Mouse (Mus musculus) liver, embryonic 14 days (tissue): Measurements from ENCODE around the gene Ifnl3. TPM values are rescaled to one million over a fixed set of nuclear protein-coding genes. Genes with fewer than 3 reads are reported as not detected.

Experiments
- polyA plus RNA-seq: library from polyadenylated mRNA; depleted of rRNA; stranded (reverse); fragments of >200 nt; gene quantifications from 2 replicates; pipeline ENCODE4 v1.2.3, GENCODE M21; 2012; rRNA removed

The Ifnl3 gene
- not detected in 2 replicates for polyA plus RNA-seq

GRCm38 (mm10) chr7:28522536-28522935, at the start of gene Ifnl3:
Ifnl3 (plus strand) TSS chr7:28522836.

GRCm38 (mm10) chr7:28510405-28510974, 12.1 kb upstream of the Ifnl3 start, which contains the start of gene Ifnl2:
Ifnl2 (minus strand) TSS chr7:28510455.

GRCm38 (mm10) chr7:28540526-28540925, 17.9 kb downstream of the Ifnl3 start, which contains the start of gene Sycn:
Sycn (plus strand) TSS chr7:28540885.

GRCm38 (mm10) chr7:28547154-28547553, 24.5 kb downstream of the Ifnl3 start, which contains the start of gene Nccrp1:
Nccrp1 (minus strand) TSS chr7:28547254.

Other genes with a start within 250 kb of the Ifnl3 start
- 1.6 and 1.8 TPM in 2 replicates for gene Eid2b, start 245.1 kb upstream of the Ifnl3 start, polyA plus RNA-seq
- not detected in 2 replicates for gene Selenov, start 231.7 kb upstream of the Ifnl3 start, polyA plus RNA-seq
- 0.02 and 0.06 TPM in 2 replicates for gene Dll3, start 220.6 kb upstream of the Ifnl3 start, polyA plus RNA-seq
- 44.7 and 49.9 TPM in 2 replicates for gene Timm50, start 210.8 kb upstream of the Ifnl3 start, polyA plus RNA-seq
- gene Supt5, start 184.1 kb upstream of the Ifnl3 start, polyA plus RNA-seq, result 28.8 and 30.6 TPM in 2 replicates
- 1,090 and 1,213 TPM in 2 replicates for gene Rps16, start 172.2 kb upstream of the Ifnl3 start, polyA plus RNA-seq
- gene Plekhg2, start 150.2 kb upstream of the Ifnl3 start, polyA plus RNA-seq, result 2.6 and 3.3 TPM in 2 replicates
- gene Zfp36, start 142.6 kb upstream of the Ifnl3 start, polyA plus RNA-seq, result 3.9 and 4.4 TPM in 2 replicates
- 18.2 and 20.2 TPM in 2 replicates for gene Med29, start 130.1 kb upstream of the Ifnl3 start, polyA plus RNA-seq
- 42.3 and 55.3 TPM in 2 replicates for gene Paf1, start 129.9 kb upstream of the Ifnl3 start, polyA plus RNA-seq
- gene Gmfg, start 85.4 kb upstream of the Ifnl3 start, polyA plus RNA-seq, result 23.6 and 26.2 TPM in 2 replicates
- gene Lrfn1, start 70.9 kb upstream of the Ifnl3 start, polyA plus RNA-seq, result 0.38 and 0.40 TPM in 2 replicates
- gene Ifnl2, start 12.4 kb upstream of the Ifnl3 start, polyA plus RNA-seq, result not detected in 2 replicates
- gene Sycn, start 18.0 kb downstream of the Ifnl3 start, polyA plus RNA-seq, result 0.09 and 0.10 TPM in 2 replicates
- not detected in 2 replicates for gene Nccrp1, start 24.4 kb downstream of the Ifnl3 start, polyA plus RNA-seq
- 9.2 and 12.0 TPM in 2 replicates for gene Samd4b, start 75.3 kb downstream of the Ifnl3 start, polyA plus RNA-seq
- gene Pak4, start 75.3 kb downstream of the Ifnl3 start, polyA plus RNA-seq, result 10.8 and 11.4 TPM in 2 replicates
- not detected in 2 replicates for gene Acp7, start 108.5 kb downstream of the Ifnl3 start, polyA plus RNA-seq
- 0.18 and 0.31 TPM in 2 replicates for gene Fbxo27, start 170.0 kb downstream of the Ifnl3 start, polyA plus RNA-seq
- 0.73 and 0.92 TPM in 2 replicates for gene Fbxo17, start 194.0 kb downstream of the Ifnl3 start, polyA plus RNA-seq
- 45.3 and 47.4 TPM in 2 replicates for gene Mrps12, start 219.0 kb downstream of the Ifnl3 start, polyA plus RNA-seq
- 10.1 and 11.5 TPM in 2 replicates for gene Sars2, start 219.2 kb downstream of the Ifnl3 start, polyA plus RNA-seq
- not detected in 2 replicates for gene Ccer2, start 233.3 kb downstream of the Ifnl3 start, polyA plus RNA-seq
- gene Sirt2, start 243.9 kb downstream of the Ifnl3 start, polyA plus RNA-seq, result 15.5 and 18.1 TPM in 2 replicates
- 15.0 and 16.6 TPM in 2 replicates for gene Nfkbib, start 244.7 kb downstream of the Ifnl3 start, polyA plus RNA-seq